Mouse (Mus musculus) small intestine, adult 2 months (tissue): ENCODE results near the gene Trim10. TPM values are rescaled to one million over a fixed set of nuclear protein-coding genes. Genes with fewer than 3 reads are reported as not detected.

Experiments
- H3K27ac ChIP-seq: fragments of 200-500 bp; 2 replicates; pipeline ENCODE4 v1.5.1; 2012; ENCODE audit warnings: low read depth, low read length, control low read depth, inconsistent platforms; ENCODE audit not compliant: insufficient read depth
- H3K27me3 ChIP-seq: fragments of 200-500 bp; 2 replicates; pipeline ENCODE4 v1.6.1; 2012; ENCODE audit warnings: mild to moderate bottlenecking, moderate library complexity, low read length, inconsistent platforms; ENCODE audit not compliant: control insufficient read depth, insufficient read depth
- H3K36me3 ChIP-seq: fragments of 200-500 bp; 2 replicates; pipeline ENCODE4 v1.6.1; 2012; ENCODE audit warnings: mild to moderate bottlenecking, low read length, control low read depth, inconsistent platforms; ENCODE audit not compliant: control insufficient read depth, insufficient read depth
- H3K4me1 ChIP-seq: fragments of 200-500 bp; 2 replicates; pipeline ENCODE4 v1.6.1; 2012; ENCODE audit warnings: low read length, inconsistent platforms, mixed read lengths; ENCODE audit not compliant: control insufficient read depth, insufficient read depth, insufficient read length
- H3K4me3 ChIP-seq: fragments of 200-500 bp; 2 replicates; pipeline ENCODE4 v1.5.1; 2012; ENCODE audit warnings: low read depth, mild to moderate bottlenecking, control low read depth, inconsistent platforms, low read length, moderate library complexity
- CTCF ChIP-seq: fragments of 200-500 bp; IDR thresholded peaks from 2 replicates; pipeline ENCODE4 v1.5.1; 2012; ENCODE audit warnings: low read depth, mild to moderate bottlenecking, control low read depth, inconsistent platforms, low read length, moderate library complexity, mixed read lengths; ENCODE audit not compliant: insufficient replicate concordance, insufficient read length; ENCODE audit errors: extremely low read depth
- POLR2A ChIP-seq: fragments of 200-500 bp; IDR thresholded peaks from 2 replicates; pipeline ENCODE4 v1.6.1; 2012; ENCODE audit warnings: low read depth, mild to moderate bottlenecking, control low read depth, inconsistent platforms, low read length, moderate library complexity
- WGBS: fragments of 180-500 bp; shearing (Covaris S2); methylation state at CpG from one replicate; pipeline ENCODE4 v1.1.7; 2018; 5-methylcytosine and 5-hydroxymethylcytosine counted together
- polyA plus RNA-seq: library from polyadenylated mRNA; depleted of rRNA; stranded (reverse); fragments of >200 nt; gene quantifications from 2 replicates; pipeline ENCODE4 v1.2.3, GENCODE M21; 2012

The Trim10 gene
- polyA plus RNA-seq, 1 experiment = not detected

DNA sequence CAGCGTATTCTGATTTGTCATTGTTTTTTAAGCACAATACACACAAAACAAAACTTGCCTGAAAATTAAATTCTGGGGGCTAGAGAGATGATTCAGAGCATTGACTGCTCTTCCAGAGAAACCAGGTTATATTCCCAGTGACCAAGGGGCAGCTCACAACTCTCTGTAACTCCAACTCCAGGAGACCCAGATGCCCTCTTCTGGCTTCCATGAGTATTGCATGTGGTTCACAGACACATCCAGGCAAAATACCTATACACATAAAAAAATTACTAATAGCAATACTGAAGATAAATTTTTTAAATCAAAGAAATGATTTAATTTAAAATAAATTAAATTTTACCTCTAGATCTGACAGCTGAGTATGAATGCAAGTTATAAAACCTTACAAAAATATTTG, 27.2 kb downstream of the Trim10 start:
- Histone ChIP-seq H3K27ac (peak overlapping the region; percentile 79; the same call in 1 of the 2 replicates), H3K4me3 (no peak overlapping the region), H3K36me3 (peaks cover 2% of the 10 kb centered on the region; the same call in 1 of the 2 replicates), H3K27me3 (no peaks in the 10 kb centered on the region), H3K4me1 (peaks cover 6% of the 10 kb centered on the region; the same call in 1 of the 2 replicates)
- 43% methylated on average over 1 of the region's 1 CpGs for WGBS
- TF ChIP-seq POLR2A = no peak
- TF ChIP-seq CTCF = 0 out of 2 replicates have a peak, but pooled peaks have one; percentile 28

DNA sequence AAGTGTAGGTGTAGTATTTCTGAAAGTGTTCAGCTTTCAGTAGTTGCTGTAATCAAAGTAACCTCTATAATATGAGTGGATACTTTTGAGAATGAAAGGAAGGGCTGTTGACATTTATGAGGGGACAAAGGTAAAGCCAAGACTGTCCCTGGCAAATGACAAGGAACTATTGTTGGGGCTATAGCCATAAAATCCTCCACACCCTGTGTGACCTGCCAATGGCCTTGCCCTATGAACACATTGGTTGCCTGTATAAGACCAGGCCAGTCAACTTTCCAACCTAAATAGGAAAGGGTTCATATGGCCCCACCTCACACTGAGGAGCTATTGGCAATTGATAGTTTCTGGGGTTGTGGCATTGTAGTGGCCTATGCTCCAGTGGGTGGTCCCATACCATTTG, 27.7 kb downstream of the Trim10 start:
- peak overlapping the region; percentile 99 for H3K27ac ChIP-seq
- peaks cover 6% of the 10 kb centered on the region; the same call in 1 of the 2 replicates for H3K4me1 ChIP-seq
- TF ChIP-seq CTCF (no peak), POLR2A (no peak)
- no peaks in the 10 kb centered on the region for H3K27me3 ChIP-seq
- no peak overlapping the region for H3K4me3 ChIP-seq
- H3K36me3 ChIP-seq = peaks cover 5% of the 10 kb centered on the region

DNA sequence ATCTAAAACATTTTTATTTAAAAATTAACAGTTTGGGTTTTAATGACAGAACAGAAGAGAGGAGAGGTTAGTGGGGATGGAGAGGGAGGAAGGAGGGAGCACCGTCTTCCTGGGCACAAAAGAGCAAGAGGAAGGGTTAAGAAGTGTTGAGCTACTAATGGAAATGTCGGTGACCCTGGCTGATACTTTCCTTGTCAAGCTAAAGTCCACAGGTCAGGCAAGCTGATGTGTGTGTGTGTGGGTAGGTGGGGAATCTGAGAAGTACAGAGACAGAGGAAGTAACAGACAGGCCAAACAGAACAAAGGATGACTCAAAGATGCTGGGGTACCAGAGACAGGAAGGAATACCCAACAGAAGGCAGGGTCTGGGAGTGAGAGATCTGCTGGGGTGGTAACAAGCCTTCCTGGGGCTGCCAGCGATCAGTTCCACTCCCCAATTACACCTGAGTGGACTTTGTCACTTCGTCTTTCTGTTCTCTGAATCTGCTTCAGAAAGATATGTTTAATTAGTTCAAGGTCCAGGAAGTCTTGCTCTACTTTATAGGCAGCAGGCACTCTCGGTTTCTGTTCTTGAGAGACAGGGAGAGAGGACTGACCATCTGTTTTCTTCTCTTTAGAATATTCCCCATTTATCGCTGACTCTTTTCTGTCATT, 28.3 kb downstream of the Trim10 start, which contains the start of gene Trim31:
TSS of gene Trim31 (plus strand) at position 567 of the 654 bp plus-strand sequence.
- Histone ChIP-seq H3K27ac (peak within 1 kb of the TSS; percentile 99), H3K4me1 (peaks cover 6% of the 10 kb centered on the region; the same call in 1 of the 2 replicates), H3K27me3 (no peaks in the 10 kb centered on the region), H3K4me3 (peak within 1 kb of the TSS; percentile 63), H3K36me3 (peaks cover 5% of the 10 kb centered on the region)
- 16% methylated on average over 6 of the region's 6 CpGs for WGBS
- no peak for TF ChIP-seq POLR2A
- no peak for TF ChIP-seq CTCF

DNA sequence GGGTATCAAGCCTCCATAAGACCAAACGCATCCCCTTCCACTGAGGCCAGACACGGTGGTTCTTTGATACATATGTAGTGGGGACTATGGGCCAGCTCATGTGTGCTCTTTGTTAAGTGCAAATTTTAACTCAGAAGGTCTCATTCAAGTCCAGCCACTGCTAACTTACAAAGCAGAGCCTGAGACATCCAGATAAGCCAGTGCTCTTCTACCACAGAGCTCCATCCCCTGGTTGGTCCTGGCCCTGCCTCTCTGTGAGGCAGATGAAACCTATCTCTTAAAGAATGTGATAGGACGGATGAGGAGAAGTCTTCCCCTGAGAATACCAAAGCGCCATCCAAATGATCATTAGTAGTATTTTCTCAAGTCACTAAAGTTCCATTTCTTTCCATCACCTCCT, 30.0 kb downstream of the Trim10 start:
- H3K36me3 ChIP-seq = peaks cover 11% of the 10 kb centered on the region
- H3K27ac ChIP-seq = peak overlapping the region; percentile 85
- H3K4me3 ChIP-seq = peak overlapping the region; percentile 72
- no peaks in the 10 kb centered on the region for H3K27me3 ChIP-seq
- H3K4me1 ChIP-seq = peaks cover 2% of the 10 kb centered on the region; the same call in 1 of the 2 replicates
- WGBS = 54% methylated on average over 4 of the region's 4 CpGs
- TF ChIP-seq CTCF (peak; percentile 9; the same call in 1 of the 2 replicates), POLR2A (no peak)

DNA sequence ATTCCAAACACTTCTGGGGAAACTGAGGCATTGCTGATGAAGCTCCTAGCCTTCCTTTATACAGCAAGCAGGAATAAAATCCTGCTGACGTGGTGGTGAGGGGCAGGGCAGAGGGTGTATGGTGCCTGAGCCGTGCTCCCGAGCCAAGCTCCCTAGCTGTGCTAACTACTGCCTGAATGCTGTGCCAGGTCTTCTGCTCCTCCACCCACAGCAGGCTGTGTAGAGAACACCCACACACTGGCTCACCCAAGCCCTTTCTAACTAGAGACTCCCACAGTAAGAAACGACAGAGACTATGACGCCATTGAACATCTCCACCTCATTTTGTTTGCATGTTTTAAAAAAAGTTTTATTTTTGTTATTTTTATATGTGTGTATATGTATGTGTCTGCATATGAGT, 30.6 kb downstream of the Trim10 start:
- H3K27me3 ChIP-seq = no peaks in the 10 kb centered on the region
- H3K27ac ChIP-seq = peak overlapping the region; percentile 85
- H3K4me3 ChIP-seq = peak overlapping the region; percentile 72
- H3K36me3 ChIP-seq = peaks cover 15% of the 10 kb centered on the region
- 35% methylated on average over 5 of the region's 5 CpGs for WGBS
- TF ChIP-seq CTCF (no peak), POLR2A (peak; percentile 39; the same call in 1 of the 2 replicates)
- peaks cover 2% of the 10 kb centered on the region; the same call in 1 of the 2 replicates for H3K4me1 ChIP-seq

DNA sequence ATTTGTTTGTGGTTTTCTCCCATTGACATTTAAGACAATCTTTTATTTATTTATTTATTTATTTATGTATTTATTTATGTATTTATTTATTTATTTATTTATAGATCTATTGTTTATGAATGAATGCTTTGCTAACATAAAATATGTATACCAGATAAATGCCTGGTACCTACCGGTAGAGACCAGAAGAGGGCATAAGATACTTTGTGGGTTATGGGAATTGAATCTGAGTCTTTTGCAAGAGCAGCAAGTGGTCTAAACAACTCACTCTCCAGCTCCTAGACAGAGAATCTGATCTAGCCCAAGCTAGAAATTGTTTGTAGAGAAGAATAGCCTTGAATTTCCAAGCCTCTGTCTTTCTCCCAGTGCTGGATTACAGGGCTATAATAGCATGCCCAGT, 31.3 kb downstream of the Trim10 start:
- Histone ChIP-seq H3K27me3 (no peaks in the 10 kb centered on the region), H3K4me3 (peak overlapping the region; percentile 9; the same call in 1 of the 2 replicates)
- TF ChIP-seq CTCF = no peak
- TF ChIP-seq POLR2A = no peak

DNA sequence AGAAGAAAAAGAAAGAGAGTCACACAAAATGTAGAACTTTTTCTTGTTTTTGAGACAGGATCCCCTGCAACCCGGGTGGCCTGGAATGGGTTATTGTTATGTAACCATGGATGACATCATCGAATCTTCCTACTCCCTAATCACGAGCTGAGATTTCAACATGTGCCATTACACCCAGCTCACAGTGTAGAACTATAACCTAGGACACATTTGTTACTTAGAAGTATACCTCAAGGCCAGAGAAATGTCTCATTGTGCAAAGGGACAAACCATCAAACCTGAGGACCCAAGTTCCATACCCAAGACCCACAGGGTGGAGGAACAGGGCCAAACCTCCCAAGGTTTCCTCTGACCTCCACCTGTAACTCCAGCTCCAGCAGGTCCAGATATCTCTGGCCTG, 34.3 kb downstream of the Trim10 start:
- Histone ChIP-seq H3K4me3 (no peak overlapping the region), H3K27me3 (no peaks in the 10 kb centered on the region), H3K27ac (no peak overlapping the region), H3K4me1 (peaks cover 1% of the 10 kb centered on the region; the same call in 1 of the 2 replicates), H3K36me3 (peaks cover 47% of the 10 kb centered on the region)
- WGBS = 49% methylated on average over 3 of the region's 3 CpGs
- no peak for TF ChIP-seq CTCF
- TF ChIP-seq POLR2A = no peak

More for the DNA sequence above, 31.3 kb downstream of the Trim10 start:
- Histone ChIP-seq H3K36me3 (peaks cover 22% of the 10 kb centered on the region), H3K27ac (no peak overlapping the region), H3K4me1 (peaks cover 3% of the 10 kb centered on the region; the same call in 1 of the 2 replicates)
- 9% methylated on average over 1 of the region's 1 CpGs for WGBS
